Mouse (Mus musculus): ENCODE measurements around the gene Ciita.

Gene Ciita

GRCm38 (mm10) chr16:10474956-10475355 is 4.9 kb upstream of the Ciita start:
- DNase-seq (ENCODE audit: low spot score), result no peak

DNA sequence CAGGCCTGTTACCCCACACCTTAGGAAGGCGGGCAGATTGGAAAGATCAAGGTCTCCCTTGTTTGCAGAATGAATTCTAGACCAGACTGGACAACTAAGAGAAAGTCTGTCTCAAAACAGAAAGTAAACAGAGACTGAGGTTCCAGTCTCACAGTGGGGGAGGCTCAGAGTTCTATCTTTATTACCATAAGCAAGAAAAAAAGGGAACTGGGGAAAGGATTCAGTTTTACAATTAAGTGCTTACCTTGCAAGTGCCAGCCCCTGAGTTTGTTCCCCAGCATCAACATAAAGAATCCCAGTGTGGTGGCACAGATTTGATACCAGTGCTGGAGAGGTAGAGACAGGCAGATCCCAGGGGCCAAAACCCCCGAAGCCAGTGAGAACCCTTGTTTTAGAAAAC is 3.9 kb upstream of the Ciita start:
- no peak for DNase-seq (ENCODE audit: low spot score)

- DNase-seq (ENCODE audit: low spot score), result no peak
Measured at GRCm38 (mm10) chr16:10482343-10482742, 2.5 kb downstream of the Ciita start.

DNA sequence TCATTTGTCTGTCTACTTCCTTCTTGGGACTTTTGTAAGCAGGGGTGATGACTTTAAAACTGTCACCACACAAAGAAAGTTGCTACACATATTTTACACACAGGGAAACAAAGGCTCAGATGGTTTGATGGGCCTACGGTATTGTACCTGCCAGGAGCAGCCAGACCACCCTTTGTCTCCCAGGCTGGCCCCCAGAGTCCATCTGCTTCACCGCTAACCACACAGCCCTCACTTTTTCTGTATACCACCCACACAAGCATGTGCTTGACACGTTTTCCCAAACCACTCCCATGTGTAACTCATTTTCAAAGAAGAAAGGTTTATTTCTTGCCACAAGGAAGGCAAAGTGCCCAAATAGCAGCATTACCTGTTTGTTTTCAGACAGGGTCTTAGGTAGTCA is 7.1 kb downstream of the Ciita start:
- DNase-seq (ENCODE audit: low spot score), result no peak

- DNase-seq (ENCODE audit: low spot score), result no peak
Measured at GRCm38 (mm10) chr16:10487895-10488493, 8.1 kb downstream of the Ciita start.

DNA sequence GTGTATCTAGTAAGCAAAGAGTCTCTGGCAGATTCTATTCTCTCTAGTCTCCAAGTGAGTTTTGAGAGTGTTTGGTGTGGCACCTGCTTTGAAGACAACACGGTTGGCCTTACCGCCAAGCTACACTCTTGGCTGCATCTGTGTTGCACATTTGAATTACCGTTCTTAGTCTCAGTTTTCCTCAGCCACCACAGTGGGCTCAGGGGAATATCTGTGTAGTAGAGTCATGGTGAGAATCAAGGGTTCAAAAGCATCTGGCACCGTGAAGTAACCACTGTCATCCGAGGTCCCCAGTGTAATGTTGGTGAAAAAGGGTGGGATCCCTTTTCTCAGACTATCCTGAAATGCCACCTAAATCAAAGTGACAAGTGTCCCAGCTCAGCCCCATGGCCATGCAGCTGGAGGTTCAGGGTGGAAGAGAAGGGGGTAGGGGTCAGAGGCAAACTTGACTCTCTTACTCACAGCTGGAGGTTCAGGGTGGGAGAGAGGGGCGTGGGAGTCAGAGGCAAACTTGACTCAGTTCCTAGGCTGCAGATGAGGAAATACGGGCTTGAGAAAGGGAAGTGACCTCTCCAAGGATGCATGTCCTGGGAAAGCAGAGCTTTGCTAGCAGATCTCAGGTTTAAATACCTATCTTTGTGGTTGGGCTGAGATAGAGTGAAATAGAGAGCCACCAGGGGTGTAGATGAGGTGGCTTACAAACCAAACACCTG is 9.1 kb downstream of the Ciita start:
- no peak for DNase-seq (ENCODE audit: low spot score)

DNA sequence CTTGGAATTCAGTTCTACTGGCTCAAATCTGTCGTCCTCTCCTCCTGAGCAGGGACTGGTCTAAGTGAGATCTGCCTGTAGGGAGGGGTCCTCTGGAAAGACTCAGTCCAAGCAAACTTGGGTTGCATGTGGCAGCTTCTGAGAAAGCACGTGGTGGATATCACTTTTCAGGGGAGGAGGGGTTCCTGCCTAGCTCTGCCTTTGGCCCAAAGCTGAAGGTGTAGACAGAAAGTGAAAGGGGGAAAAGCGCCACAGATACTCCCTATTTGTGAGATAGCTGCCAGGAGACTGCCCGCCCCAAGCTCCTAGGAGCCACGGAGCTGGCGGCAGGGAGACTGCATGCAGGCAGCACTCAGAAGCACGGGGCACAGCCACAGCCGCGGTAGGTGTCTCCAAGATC is 9.6 kb downstream of the Ciita start:
- DNase-seq (ENCODE audit: low spot score), result no peak

GRCm38 (mm10) chr16:10489904-10490457 is 10.1 kb downstream of the Ciita start:
- no peak for DNase-seq (ENCODE audit: low spot score)

DNA sequence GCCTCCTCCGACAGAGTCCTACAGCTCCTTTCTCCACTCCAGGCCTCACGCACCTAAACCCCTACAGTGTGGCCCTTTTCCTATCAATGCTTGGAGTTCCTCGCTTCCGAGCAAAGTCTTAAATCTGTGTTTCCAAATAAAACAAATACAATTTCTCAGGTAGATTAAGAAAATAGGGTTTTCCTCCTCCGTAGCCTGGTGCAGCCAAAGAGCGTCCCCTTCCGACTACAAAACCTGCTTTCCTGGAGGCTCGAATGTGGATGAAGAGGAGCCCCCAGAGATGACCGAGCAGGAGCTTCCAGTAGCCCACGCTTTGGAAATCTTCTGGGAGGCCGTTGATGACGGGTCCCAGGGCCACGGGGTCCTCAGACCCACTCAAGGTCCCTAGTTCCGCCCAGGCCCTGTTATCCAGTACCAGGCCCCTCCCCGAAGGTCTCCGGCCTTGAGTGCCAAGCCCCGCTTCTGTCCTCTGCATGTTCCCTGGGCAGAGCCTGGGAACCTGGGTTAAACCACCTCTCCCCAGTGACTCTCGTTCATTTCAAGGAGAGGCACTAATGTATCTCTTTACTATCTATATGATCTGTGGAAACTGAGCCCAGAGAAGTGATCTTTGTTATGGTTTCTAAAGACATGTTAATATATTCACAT is 10.8 kb downstream of the Ciita start:
- no peak for DNase-seq (ENCODE audit: low spot score)

DNA sequence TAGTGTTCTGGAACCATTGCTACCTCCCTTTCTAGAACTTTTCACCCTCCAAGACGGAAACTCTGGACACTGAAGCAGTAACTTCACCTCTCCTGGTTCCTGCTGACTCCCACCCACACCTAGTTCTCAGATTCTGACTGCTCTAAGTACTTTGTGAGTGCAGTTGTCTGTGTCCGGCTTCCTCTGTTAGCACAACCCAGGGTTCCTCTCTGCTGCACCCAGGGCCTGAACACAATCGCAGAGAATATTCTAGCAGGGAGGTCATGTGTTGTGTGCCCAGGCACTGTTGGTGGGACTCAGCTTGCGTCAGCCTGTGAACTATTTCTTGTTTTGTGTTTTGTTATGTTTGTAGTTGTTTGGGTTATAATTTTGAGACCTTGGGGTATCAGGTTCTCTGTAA is 11.9 kb downstream of the Ciita start:
- no peak for DNase-seq (ENCODE audit: low spot score)

- DNase-seq (ENCODE audit: low spot score), result no peak
Measured at GRCm38 (mm10) chr16:10492587-10492986, 12.7 kb downstream of the Ciita start.

GRCm38 (mm10) chr16:10495824-10496298 is 16.0 kb downstream of the Ciita start:
- DNase-seq (ENCODE audit: low spot score), result no peak

- no peak for DNase-seq (ENCODE audit: low spot score)
Measured at GRCm38 (mm10) chr16:10498096-10498602, 18.3 kb downstream of the Ciita start.

GRCm38 (mm10) chr16:10499122-10499521 is 19.3 kb downstream of the Ciita start:
- no peak for DNase-seq (ENCODE audit: low spot score)

GRCm38 (mm10) chr16:10501865-10502264 is 22.0 kb downstream of the Ciita start:
- no peak for DNase-seq (ENCODE audit: low spot score)

DNA sequence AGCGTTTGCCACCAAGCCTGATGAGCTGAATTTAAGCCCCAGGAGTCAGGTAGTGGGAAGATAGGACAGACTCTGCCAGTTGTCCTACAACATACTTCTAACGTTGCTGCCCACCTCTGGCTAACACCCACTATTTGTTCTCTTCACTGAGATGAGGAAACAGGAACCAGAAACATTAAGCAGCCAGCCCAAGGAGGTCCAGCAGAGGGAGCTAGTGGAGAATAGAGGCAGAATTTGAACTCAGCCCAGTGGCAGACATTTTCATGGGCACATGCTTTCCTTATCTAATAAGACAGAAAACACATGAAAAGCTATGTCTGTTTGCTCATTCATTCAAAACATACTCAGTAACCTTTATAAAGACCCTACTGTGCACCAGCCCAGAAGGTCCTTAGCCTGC is 23.2 kb downstream of the Ciita start:
- DNase-seq (ENCODE audit: low spot score), result no peak

- no peak for DNase-seq (ENCODE audit: low spot score)
Measured at GRCm38 (mm10) chr16:10507445-10507844, 27.6 kb downstream of the Ciita start.

DNA sequence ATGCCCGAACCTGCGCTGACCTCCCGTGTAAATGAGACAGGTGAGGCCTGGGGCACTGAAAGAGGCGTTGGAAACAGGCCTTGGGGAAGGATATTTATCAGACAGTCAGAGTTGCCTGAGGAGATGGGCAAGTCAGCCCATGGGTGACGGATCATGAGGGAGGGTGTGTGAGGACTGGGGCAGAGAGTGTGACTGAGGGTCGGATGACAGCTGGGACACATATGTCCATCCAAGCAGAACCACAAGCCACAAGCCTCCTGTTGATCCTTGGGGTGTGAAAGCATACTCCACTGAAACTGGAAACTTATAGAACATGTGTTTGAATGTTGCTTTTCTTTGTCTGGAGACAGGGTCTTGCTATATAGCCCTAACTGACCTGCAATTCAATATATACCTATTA is 28.8 kb downstream of the Ciita start:
- DNase-seq (ENCODE audit: low spot score), result no peak

DNA sequence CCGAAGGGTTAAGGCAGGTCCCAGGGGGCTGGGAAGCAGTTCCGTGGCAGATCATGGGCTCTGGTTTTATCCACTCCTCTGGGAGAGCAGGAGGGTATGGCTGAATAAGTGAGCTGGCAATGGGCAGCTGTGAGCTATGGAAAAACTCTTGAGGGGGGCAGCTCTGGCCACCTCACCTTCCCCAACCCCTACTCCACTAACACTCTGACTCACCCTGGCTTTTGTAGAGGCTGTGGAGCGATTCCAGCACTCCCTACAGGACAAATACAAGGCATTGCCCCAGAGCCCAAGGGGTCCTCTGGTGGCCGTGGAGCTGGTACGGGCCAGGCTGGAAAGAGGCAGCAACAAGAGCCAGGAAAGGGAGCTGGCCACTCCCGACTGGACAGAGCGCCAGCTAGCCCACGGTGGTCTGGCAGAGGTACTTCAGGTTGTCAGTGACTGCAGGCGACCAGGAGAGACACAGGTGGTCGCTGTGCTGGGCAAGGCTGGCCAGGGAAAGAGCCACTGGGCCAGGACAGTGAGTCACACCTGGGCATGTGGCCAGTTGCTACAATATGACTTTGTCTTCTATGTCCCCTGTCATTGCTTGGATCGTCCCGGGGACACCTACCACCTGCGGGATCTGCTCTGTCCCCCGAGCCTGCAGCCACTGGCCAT is 30.7 kb downstream of the Ciita start:
- no peak for DNase-seq (ENCODE audit: low spot score)

- DNase-seq (ENCODE audit: low spot score), result no peak
Measured at GRCm38 (mm10) chr16:10511134-10511520, 31.3 kb downstream of the Ciita start.

- no peak for DNase-seq (ENCODE audit: low spot score)
Measured at GRCm38 (mm10) chr16:10515953-10516572, 36.2 kb downstream of the Ciita start.

- DNase-seq (ENCODE audit: low spot score), result no peak
Measured at GRCm38 (mm10) chr16:10518030-10518429, 38.2 kb downstream of the Ciita start.
